Mouse (Mus musculus) left cerebral cortex, postnatal 10 days (tissue): ENCODE measurements around the gene 9230110F15Rik. TPM values are rescaled to one million over a fixed set of nuclear protein-coding genes. Genes with fewer than 3 reads are reported as not detected.
"Not testable (repeated sequence)": the region's sequence is repeated elsewhere in the genome, so short reads cannot be mapped to it uniquely, and the experiment has no call there.

ENCODE experiments used
- DNase-seq, 2 experiments: peaks; one replicate each; pipeline ENCODE4 v3.0.0; 2021 to 2022; ENCODE audit warnings: low spot score in 2 of 2, mixed read lengths in 1 of 2; ENCODE audit errors: extremely low spot score in 1 of 2
- intact Hi-C: fragments of 180-260 bp; cut with DNase I; formaldehyde crosslinking; loops from one replicate; pipeline ENCODE4 v1.15.1; 2025
- total RNA-seq, 2 experiments: library from RNA; stranded (reverse); gene quantifications; 2 replicates each; pipeline ENCODE4 v1.2.3; 2021

Gene 9230110F15Rik
- total RNA-seq: not detected

- intact Hi-C loops: no loop called here
- no peak for DNase-seq
These were observed at the start of gene 9230110F15Rik for GRCm38 (mm10) chr9:35844050-35844449. Gene 9230110F15Rik (minus strand): TSS chr9:35844150.

- intact Hi-C loops, DNase-seq: not testable (repeated sequence)
These were observed 49.2 kb upstream of the 9230110F15Rik start for GRCm38 (mm10) chr9:35893112-35893511.

- intact Hi-C loops, DNase-seq: not testable (repeated sequence)
These were observed 26.1 kb downstream of the 9230110F15Rik start for GRCm38 (mm10) chr9:35817881-35818280.

GRCm38 (mm10) chr9:35798146-35798545, 45.8 kb downstream of the 9230110F15Rik start:
- intact Hi-C loops: no loop called here
- no peak for DNase-seq

- DNase-seq: no peak
- intact Hi-C loops: no loop called here
These were observed 53.9 kb downstream of the 9230110F15Rik start, which contains the start of the genes Gm27235 and D730048I06Rik for GRCm38 (mm10) chr9:35790001-35790400. Gene Gm27235 (minus strand): TSS chr9:35790101. Gene D730048I06Rik (minus strand): TSS chr9:35790112.

Other genes with a start within 250 kb of the 9230110F15Rik start
- not detected for gene Pate4, start 232.2 kb downstream of the 9230110F15Rik start, total RNA-seq
- not detected for gene Pate3, start 195.9 kb downstream of the 9230110F15Rik start, total RNA-seq
- not detected for gene Pate1, start 156.8 kb downstream of the 9230110F15Rik start, total RNA-seq
- gene Gm17677, start 103.1 kb downstream of the 9230110F15Rik start, total RNA-seq: not detected
- gene Gm17727, start 66.0 kb downstream of the 9230110F15Rik start, total RNA-seq: not detected
- not detected for gene Gm27235, start 54.0 kb downstream of the 9230110F15Rik start, total RNA-seq
- not detected for gene D730048I06Rik, start 54.0 kb downstream of the 9230110F15Rik start, total RNA-seq
- not detected for gene 9230113P08Rik, start 64.3 kb upstream of the 9230110F15Rik start, total RNA-seq